Mouse (Mus musculus): ENCODE measurements at regions not wholly inside any gene's neighbourhood (a gene's known extent, or its start where the extent isn't known, plus 50 kb on each side); places are given as distances from the start of the nearest gene placed in this dataset.

- no peak for TF ChIP-seq EP300 (IDR thresholded peaks at IDR 0.05)
- no peak for TF ChIP-seq CTCF (IDR thresholded peaks at IDR 0.05)
These were observed 122.7 kb downstream of the Slitrk1 start for GRCm38 (mm10) chr14:108791296-108791695.
